Mouse (Mus musculus) layer of hippocampus, postnatal 14 days (tissue): ENCODE measurements at regions not wholly inside any gene's neighbourhood (a gene's known extent, or its start where the extent isn't known, plus 50 kb on each side); places are given as distances from the start of the nearest gene placed in this dataset.
A peak's percentile ranks its signal among the peaks of the same experiment; 100 is the strongest.

Experiments used
- DNase-seq, 2 experiments: peaks; one replicate each; pipeline ENCODE4 v3.0.0; 2021 to 2022; ENCODE audit warnings: low spot score in 2 of 2, mixed read lengths in 1 of 2

- DNase-seq, result no peak
Measured at GRCm38 (mm10) chr7:134436917-134437316, 51.5 kb upstream of the D7Ertd443e start.

DNA sequence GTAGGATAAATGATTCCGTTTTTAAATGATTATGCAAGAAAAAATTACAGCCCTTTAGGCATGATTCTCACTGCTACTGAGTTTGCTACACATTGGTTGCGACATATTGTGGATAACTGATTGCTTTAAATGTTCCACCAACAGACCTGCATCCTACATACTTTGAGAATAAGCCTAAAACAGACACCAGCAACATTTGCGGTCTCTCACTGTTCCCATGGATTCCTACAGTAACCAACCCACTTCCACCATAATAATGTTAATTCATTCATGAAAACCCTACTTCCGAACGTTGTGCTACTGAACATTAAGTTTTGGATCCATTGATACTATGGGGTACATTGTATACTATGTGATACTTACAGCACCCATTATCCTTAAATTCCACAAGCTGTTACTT, 53.8 kb upstream of the D7Ertd443e start:
- DNase-seq, result peak in 1 of 2 experiments; percentile 51

GRCm38 (mm10) chr7:134445008-134445806, 59.7 kb upstream of the D7Ertd443e start:
- DNase-seq, result no peak

DNA sequence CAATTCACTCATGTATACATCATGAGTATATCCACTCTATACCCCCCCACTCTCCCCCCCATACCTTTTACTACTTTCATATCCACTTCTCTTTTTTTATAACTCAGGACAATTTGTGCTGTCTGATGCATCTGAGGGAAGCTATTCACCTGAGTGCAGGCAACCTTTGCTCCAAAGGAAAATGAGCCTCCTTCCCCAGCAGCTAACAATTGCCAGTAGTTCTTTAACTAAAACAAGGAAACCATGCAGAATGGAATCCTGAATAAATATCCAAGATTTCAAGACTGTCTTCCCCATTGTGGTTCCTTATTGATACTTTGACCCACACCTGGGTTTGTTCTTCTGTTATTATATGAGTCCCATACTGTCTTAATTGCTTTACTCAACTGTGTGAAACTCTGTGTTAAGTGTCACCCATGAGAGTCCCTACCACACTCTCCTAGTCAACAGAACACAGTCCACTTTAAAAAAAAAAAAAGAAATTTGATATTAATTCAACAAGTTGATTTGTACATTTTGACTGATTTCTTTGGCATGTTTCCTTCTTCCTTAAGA, 62.3 kb upstream of the D7Ertd443e start:
- DNase-seq, result no peak

- no peak for DNase-seq
Measured at GRCm38 (mm10) chr7:134448831-134449230, 63.4 kb upstream of the D7Ertd443e start.

DNA sequence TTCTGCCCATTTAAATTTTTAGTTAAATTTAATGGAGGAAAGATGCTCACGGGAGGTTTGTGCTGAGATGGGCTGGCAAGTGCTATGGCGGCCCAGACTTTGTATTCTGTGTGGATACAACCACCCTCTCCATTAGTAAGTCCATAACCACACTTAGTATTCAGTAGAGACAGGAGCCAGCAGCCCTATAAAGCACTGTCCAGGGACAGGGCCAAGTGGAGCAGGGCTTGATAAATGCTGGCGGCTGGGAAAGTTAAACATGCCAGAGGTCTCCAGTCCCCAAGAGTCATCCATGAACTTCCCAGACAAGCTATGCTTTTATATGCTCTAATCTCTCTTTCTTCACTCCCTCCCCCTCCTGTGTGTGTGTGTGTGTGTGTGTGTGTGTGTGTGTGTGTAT, 77.2 kb upstream of the D7Ertd443e start:
- no peak for DNase-seq

- no peak for DNase-seq
Measured at GRCm38 (mm10) chr7:134463380-134463779, 77.9 kb upstream of the D7Ertd443e start.

GRCm38 (mm10) chr7:134467216-134467615, 81.8 kb upstream of the D7Ertd443e start:
- no peak for DNase-seq

GRCm38 (mm10) chr7:134471286-134471685, 85.8 kb upstream of the D7Ertd443e start:
- DNase-seq, result peak in 1 of 2 experiments; percentile 37

DNA sequence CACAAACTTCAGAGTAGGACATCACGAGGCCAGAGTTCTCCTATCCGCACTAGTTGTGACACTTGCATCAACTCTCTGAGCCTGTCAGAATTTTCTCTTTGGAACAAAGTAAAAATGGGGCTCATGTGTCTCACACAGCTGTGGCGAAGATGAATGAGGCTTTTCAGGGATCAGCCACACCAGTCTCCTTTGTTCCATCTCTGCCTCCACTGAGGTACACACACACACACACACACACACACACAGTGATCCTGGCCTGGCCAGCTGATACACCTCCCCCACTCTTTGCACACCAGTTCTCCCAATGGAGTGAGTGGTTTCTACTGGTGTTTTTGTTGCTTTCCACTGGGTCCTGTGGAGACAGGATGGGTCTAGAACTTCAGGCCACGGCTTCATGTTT, 105.9 kb upstream of the D7Ertd443e start:
- no peak for DNase-seq

DNA sequence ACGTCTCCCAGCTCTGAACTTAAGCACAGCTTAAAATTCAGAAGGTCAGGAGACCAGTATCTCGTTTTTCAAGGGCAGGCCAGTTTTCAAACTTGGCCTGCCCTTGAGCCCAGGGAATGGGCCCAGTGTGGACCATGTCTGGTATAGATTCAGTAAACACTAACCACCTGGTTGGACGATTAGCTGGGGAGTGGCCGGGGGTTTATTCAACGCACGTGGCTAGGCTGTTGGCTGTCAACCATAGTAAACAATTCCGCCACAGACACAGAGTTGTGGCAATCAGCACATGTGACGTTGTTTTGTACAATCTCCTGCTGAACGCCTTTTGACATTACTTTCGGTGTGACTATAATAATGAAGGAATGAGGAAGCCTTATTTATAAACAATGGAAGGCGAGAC, 111.8 kb upstream of the D7Ertd443e start:
- DNase-seq, result no peak

- no peak for DNase-seq
Measured at GRCm38 (mm10) chr7:134497870-134498269, 112.4 kb upstream of the D7Ertd443e start.

DNA sequence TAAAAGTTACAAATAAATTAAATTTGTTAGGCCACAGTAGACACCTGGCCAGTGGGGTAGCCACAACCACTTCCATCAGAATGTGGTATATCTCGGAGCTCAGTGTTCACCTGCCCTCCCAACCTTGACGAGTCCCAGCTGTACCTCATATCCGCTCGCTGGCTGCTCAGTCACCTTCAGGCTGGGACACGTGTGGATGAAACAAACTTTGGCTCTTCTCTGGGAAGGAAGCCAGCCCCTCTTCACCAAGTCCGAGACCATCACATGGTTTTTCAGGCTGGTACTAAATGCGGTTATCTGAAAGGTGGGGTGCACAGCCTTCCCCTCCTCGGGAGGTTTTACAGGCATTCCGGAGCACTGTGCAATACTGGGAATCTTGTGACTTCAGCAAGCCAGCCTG, 113.3 kb upstream of the D7Ertd443e start:
- DNase-seq, result no peak

- DNase-seq, result no peak
Measured at GRCm38 (mm10) chr7:134499429-134499828, 114.0 kb upstream of the D7Ertd443e start.

DNA sequence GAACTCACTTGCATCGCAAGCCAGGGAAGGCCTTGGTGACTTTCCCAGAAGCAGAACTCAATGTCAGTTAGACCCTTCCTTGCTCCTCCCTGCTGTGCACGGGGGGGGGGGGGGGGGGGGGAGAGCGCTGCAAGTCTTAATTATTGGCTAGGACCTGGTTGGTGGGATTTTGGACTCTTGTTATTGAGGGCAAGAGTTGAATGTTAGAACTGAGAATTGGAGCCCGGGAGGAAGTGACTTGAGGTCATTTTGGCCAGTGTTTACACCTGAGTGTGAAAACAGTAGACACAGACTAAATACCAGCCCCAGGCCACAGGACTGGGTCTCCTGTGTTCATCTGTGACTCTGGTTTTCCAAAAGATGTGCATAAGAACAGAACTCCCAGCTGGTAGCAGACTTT, 114.7 kb upstream of the D7Ertd443e start:
- DNase-seq, result no peak

- DNase-seq, result no peak
Measured at GRCm38 (mm10) chr7:134501079-134501478, 115.6 kb upstream of the D7Ertd443e start.

GRCm38 (mm10) chr7:134510333-134510928, 125.0 kb upstream of the D7Ertd443e start:
- DNase-seq, result no peak

DNA sequence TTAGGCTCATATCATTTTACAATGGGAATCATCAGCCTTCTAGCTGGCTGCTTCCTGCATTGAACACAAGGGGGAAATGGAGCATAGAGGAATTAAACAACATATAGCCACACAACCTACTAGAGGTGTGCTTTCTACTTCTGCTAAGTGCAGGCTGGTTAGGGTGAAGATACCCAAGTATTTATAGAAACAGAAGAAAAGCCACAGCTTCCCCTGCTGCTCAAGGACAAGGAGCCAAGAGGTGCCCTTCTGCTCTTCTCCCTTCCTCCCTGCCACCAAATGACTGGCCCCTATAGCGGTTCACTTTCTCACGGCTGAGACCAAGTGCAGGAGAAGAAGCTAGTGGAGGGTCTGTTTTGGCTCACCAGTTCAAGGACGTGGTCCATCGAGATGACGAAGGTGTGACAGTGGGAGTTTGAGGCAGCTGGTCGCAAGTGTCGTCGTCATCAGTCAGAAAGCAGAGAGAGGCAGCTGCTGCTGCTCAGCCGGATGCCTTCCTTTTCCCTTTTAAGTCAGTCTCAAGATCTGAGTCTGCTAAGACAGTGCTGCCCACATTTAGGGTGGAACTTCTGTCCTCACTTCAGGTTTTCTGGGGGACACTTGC, 134.0 kb upstream of the D7Ertd443e start:
- DNase-seq, result no peak

DNA sequence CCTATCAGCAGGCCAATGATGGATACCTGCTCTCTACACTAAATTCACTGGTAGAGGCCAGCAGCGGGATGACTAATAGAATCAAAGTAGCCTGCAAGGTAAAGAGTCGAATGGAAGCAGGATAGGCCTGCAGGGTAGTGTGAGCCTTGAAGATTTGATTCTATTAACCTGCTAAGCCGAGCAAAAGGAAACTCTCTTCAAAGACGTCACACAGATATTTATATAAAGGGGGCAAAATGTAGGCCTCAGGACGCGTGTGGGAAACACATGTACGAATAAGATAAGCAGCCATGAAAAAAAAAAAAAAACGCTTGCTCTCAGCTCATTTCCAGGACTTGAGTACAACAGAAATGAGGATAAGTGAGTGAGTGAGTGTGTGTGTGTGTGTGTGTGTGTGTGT, 138.4 kb upstream of the D7Ertd443e start:
- DNase-seq, result no peak

GRCm38 (mm10) chr7:134525041-134525440, 139.6 kb upstream of the D7Ertd443e start:
- DNase-seq, result no peak

GRCm38 (mm10) chr7:134525461-134525860, 140.0 kb upstream of the D7Ertd443e start:
- no peak for DNase-seq

GRCm38 (mm10) chr7:134527351-134527750, 141.9 kb upstream of the D7Ertd443e start:
- peak in 1 of 2 experiments; percentile 55 for DNase-seq
